In genomic region chr7:132777728-132778453, GRCm38 (mm10) we compare ENCODE assay signal across 18 mouse cellular contexts. TPM values are rescaled to one million over a fixed set of nuclear protein-coding genes. Genes with fewer than 3 reads are reported as not detected.
DNase-seq lines count a peak whose midpoint lies in the region; ATAC-seq and TF ChIP-seq lines count a peak whose summit lies in the region.
"Had no signal": no experiment of that assay in that cellular context is flagged by ENCODE, and none has a peak within 500 bp of the region (broad histone marks: within the 10 kb centered on the region; RNA-seq: fewer than 3 reads in every experiment).

No protein-coding gene starts in this region.

- peaks cover 57% of the 10 kb centered on the region for H3K4me1 ChIP-seq in heart, embryonic 12.5 days (replicated peaks)
- peaks cover 79% of the 10 kb centered on the region for H3K4me1 ChIP-seq in brown adipose tissue, adult 24 weeks (ENCODE audit: control insufficient read depth, insufficient read depth, insufficient read length, low read length)
- peaks cover 23% of the 10 kb centered on the region for H3K4me1 ChIP-seq in intestine, postnatal 0 days (replicated peaks; ENCODE audit: control insufficient read depth, insufficient read depth, low read length)
- H3K4me1 ChIP-seq in small intestine, adult 2 months (ENCODE audit: control insufficient read depth, insufficient read depth, insufficient read length, low read length) = peaks cover 65% of the 10 kb centered on the region

- 80% methylated on average over 1 of the region's 1 CpGs for WGBS in heart, embryonic 12.5 days
- 70% methylated on average over 1 of the region's 1 CpGs for WGBS in intestine, postnatal 0 days
- 43% methylated on average over 1 of the region's 1 CpGs for WGBS in small intestine, adult 2 months

- ATAC-seq in heart, embryonic 12.5 days (ENCODE audit: insufficient number of reproducible peaks, low FRiP score) = 0 out of 2 replicates have a peak, but pooled peaks have one; percentile 42
- no peak for ATAC-seq in intestine, postnatal 0 days

- H3K27me3 ChIP-seq in heart, embryonic 12.5 days (replicated peaks) = no peaks in the 10 kb centered on the region
- no peaks in the 10 kb centered on the region for H3K27me3 ChIP-seq in intestine, postnatal 0 days (replicated peaks; ENCODE audit: control insufficient read depth, insufficient read depth, low read length)
- no peaks in the 10 kb centered on the region for H3K27me3 ChIP-seq in small intestine, adult 2 months (ENCODE audit: control insufficient read depth, insufficient read depth, low read length)
- H3K27me3 ChIP-seq: embryonic facial prominence, embryonic 15.5 days; midbrain, embryonic 12.5 days; neural tube, embryonic 13.5 days had no signal

- H3K9ac ChIP-seq in heart, embryonic 12.5 days = no peak overlapping the region
- no peak overlapping the region for H3K9ac ChIP-seq in intestine, postnatal 0 days (ENCODE audit: low read depth, low read length)
- H3K9ac ChIP-seq: embryonic facial prominence, embryonic 15.5 days; midbrain, embryonic 12.5 days; neural tube, embryonic 13.5 days had no signal

- no peak for DNase-seq in heart, postnatal 10 days
- no peak for DNase-seq in right cerebral cortex, postnatal 4 days
- no peak for DNase-seq in kidney, postnatal 14 days
- no peak for DNase-seq in gastrocnemius, postnatal 36 days
- DNase-seq: B cell, adult 2 months; cerebellum, postnatal 36 days; kidney, adult 8-10 months; lung, adult 18-20 months; right cerebral cortex, adult 18-20 months; thymus, postnatal 14 days had no signal

- H3K4me2 ChIP-seq in heart, embryonic 12.5 days = no peak overlapping the region
- H3K4me2 ChIP-seq in intestine, postnatal 0 days (replicated peaks; ENCODE audit: low read depth) = no peak overlapping the region
- H3K4me2 ChIP-seq: embryonic facial prominence, embryonic 15.5 days; midbrain, embryonic 12.5 days; neural tube, embryonic 13.5 days had no signal

- H3K36me3 ChIP-seq in heart, embryonic 12.5 days = peaks cover 23% of the 10 kb centered on the region
- H3K36me3 ChIP-seq in intestine, postnatal 0 days (ENCODE audit: control insufficient read depth, insufficient read depth) = peaks cover 46% of the 10 kb centered on the region
- H3K36me3 ChIP-seq in small intestine, adult 2 months (ENCODE audit: control insufficient read depth, insufficient read depth, low read length) = peaks cover 27% of the 10 kb centered on the region

- no peak overlapping the region for H3K27ac ChIP-seq in heart, embryonic 12.5 days (ENCODE audit: poor library complexity, severe bottlenecking)
- peak overlapping the region; percentile 90 for H3K27ac ChIP-seq in brown adipose tissue, adult 24 weeks (replicated peaks; ENCODE audit: low read depth, low read length)
- 0 out of 2 replicates have a peak overlapping the region, but pooled peaks have one; percentile 41 for H3K27ac ChIP-seq in intestine, postnatal 0 days (ENCODE audit: low read depth, low read length)
- peak overlapping the region; percentile 69 for H3K27ac ChIP-seq in small intestine, adult 2 months (ENCODE audit: insufficient read depth, low read depth, low read length)
- H3K27ac ChIP-seq: embryonic facial prominence, embryonic 15.5 days; midbrain, embryonic 12.5 days; neural tube, embryonic 13.5 days had no signal

- intact Hi-C loops in heart, postnatal 10 days (cut with DNase I) = no loop called here
- intact Hi-C loops in gastrocnemius, postnatal 36 days (cut with DNase I) = no loop called here

- H3K4me3 ChIP-seq in heart, embryonic 12.5 days = no peak overlapping the region
- no peak overlapping the region for H3K4me3 ChIP-seq in brown adipose tissue, adult 24 weeks (ENCODE audit: insufficient read depth, low read depth, low read length)
- no peak overlapping the region for H3K4me3 ChIP-seq in intestine, postnatal 0 days (ENCODE audit: low read depth, low read length)
- no peak overlapping the region for H3K4me3 ChIP-seq in small intestine, adult 2 months (ENCODE audit: low read depth, low read length)
- H3K4me3 ChIP-seq: embryonic facial prominence, embryonic 15.5 days; hindbrain, embryonic 10.5 days; midbrain, embryonic 12.5 days; neural tube, embryonic 13.5 days had no signal

- H3K9me3 ChIP-seq in heart, embryonic 12.5 days (replicated peaks) = no peaks in the 10 kb centered on the region
- no peaks in the 10 kb centered on the region for H3K9me3 ChIP-seq in intestine, postnatal 0 days (ENCODE audit: control insufficient read depth)
- H3K9me3 ChIP-seq: embryonic facial prominence, embryonic 15.5 days; hindbrain, embryonic 10.5 days; midbrain, embryonic 12.5 days; neural tube, embryonic 13.5 days had no signal

- TF ChIP-seq POLR2A in small intestine, adult 2 months (IDR thresholded peaks at IDR 0.05; ENCODE audit: low read depth, low read length) = no peak

- TF ChIP-seq CTCF in intestine, postnatal 0 days (IDR thresholded peaks at IDR 0.05; ENCODE audit: low read depth) = no peak
- no peak for TF ChIP-seq CTCF in small intestine, adult 2 months (IDR thresholded peaks at IDR 0.05; ENCODE audit: extremely low read depth, insufficient read length, insufficient replicate concordance, low read depth, low read length)

RNA-seq across cellular contexts. Expression of gene Fam53b, which starts 35.8 kb away (rescaled TPM):
- polyA plus RNA-seq in heart, embryonic 12.5 days (2016; fragmentation: Nextera tagmentation; extraction: Ambion mirVana) = 15.3 and 17.0 TPM in 2 replicates
- total RNA-seq in heart, postnatal 10 days (2021) = 10 to 100 TPM; 35.5 to 46.0 TPM
- polyA plus RNA-seq in brown adipose tissue, adult 24 weeks (2012; ENCODE audit: insufficient read depth, insufficient read length, missing spikeins) = 44.1 and 50.2 TPM in 2 replicates
- 13.5 and 17.3 TPM in 2 replicates for polyA plus RNA-seq in intestine, postnatal 0 days (2015; fragmentation: Nextera tagmentation; extraction: Ambion mirVana)
- 24.6 and 55.7 TPM in 2 replicates for polyA plus RNA-seq in small intestine, adult 2 months (2012; rRNA removed)
- 10 to 100 TPM; 15.0 to 16.1 TPM for total RNA-seq in gastrocnemius, postnatal 36 days (2021)
